Mouse (Mus musculus): ENCODE measurements around the gene Banf2.

The Banf2 gene

GRCm38 (mm10) chr2:144032664-144033063 lies at the start of gene Banf2:
Gene Banf2 (plus strand): TSS chr2:144033059.
- no peak for DNase-seq (ENCODE audit: low read depth, low spot score)

- no peak for DNase-seq (ENCODE audit: low read depth, low spot score)
These were observed 49.4 kb upstream of the Banf2 start for GRCm38 (mm10) chr2:143983482-143983881.

- no peak for DNase-seq (ENCODE audit: low read depth, low spot score)
These were observed 45.4 kb upstream of the Banf2 start for GRCm38 (mm10) chr2:143987485-143987884.

DNA sequence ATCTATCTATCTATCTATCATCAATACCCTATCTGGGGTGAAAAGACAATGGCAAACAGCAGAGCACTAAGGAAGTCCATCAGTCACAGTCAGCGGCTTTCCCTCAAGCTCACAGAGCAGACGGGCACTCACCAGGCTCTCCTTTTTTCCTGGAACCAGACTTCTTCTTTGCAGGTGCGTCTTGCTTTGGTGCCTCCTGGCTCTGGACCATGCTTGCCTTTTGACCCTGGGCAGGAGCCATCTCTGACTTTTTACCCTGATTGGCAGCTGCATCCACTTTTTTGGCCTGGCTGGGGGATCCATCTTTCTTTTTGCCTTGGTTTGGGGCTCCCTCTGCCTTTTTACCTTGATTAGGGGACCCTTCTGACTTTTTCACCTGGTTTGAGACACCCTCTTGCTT lies 44.8 kb upstream of the Banf2 start:
- DNase-seq (ENCODE audit: low read depth, low spot score), result no peak

- DNase-seq (ENCODE audit: low read depth, low spot score), result no peak
These were observed 41.9 kb upstream of the Banf2 start for GRCm38 (mm10) chr2:143990997-143991396.

GRCm38 (mm10) chr2:143991964-143992672 lies 40.7 kb upstream of the Banf2 start:
- no peak for DNase-seq (ENCODE audit: low read depth, low spot score)

GRCm38 (mm10) chr2:143992977-143993376 lies 39.9 kb upstream of the Banf2 start:
- no peak for DNase-seq (ENCODE audit: low read depth, low spot score)

DNA sequence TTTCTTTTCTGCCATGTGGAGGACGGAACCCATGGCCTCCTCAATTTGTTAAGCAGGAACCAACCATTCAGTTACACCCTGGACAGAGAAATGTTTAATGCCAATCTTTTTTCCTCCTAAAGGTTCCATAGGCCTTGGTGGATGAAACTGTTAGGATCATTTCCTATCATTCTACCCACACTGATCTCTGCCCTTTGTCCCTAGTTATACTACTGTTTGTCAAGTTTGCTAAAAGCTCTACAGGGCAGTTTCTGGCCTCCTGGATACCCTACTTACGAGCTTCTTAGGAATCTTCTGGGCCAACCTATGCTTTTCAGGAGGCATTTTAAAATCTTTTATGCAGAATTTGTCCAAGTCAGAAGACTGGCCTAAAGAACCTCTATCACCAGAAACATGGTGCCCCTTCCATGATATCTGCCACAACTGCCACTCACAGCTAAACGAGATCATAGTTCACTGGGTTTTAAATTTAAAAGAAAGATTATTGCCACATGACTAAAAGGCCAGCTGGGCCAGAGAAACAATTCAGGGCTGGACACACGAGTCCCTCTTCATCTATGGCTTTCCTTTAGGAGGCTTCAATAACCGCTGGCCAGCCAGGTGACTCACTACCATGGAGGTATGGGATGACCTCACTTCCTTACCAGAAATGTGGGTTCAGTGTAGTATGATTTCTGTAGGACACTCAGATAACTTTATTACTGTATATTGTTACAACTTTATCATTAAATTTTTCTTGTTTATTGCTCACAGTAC lies 30.5 kb upstream of the Banf2 start:
- no peak for DNase-seq (ENCODE audit: low read depth, low spot score)

GRCm38 (mm10) chr2:144003544-144003943 lies 29.3 kb upstream of the Banf2 start:
- no peak for DNase-seq (ENCODE audit: low read depth, low spot score)

DNA sequence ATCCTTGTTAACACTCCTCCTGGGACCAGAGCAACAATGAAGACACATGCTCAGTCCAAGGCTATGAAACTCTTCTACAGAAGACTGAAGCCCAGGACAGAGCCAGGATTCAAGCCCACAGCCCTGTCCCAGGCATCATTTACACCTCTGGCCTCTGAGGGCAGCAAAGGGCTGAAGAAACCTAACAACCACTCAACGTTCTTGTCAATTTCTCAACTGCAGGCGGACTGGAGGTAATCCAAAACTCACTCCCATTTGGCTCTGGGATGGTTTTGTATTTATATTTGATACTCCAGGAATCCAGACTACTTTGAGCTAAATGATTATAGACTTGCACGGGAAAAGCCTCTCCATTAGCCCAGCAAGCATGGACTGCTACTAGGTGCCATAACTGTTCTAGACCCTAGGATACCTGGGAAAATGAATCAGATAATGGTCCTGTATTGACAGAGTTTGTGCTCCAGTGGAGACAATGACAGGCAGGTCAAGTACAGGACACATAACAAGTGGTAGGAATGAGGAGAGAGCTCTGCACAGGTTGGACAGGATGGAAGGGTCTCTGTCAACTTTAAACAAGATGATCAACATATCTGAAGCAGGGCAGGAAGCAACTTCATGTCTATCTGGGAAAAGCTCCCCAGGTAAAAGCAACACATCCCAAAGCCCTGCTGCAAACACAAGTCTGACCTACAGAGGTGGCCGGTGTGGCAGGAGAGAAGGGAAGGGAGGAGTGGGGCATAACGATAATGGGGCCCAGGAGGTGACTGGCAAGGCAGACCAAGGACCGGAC lies 27.5 kb upstream of the Banf2 start:
- no peak for DNase-seq (ENCODE audit: low read depth, low spot score)

- no peak for DNase-seq (ENCODE audit: low read depth, low spot score)
These were observed 26.2 kb upstream of the Banf2 start for GRCm38 (mm10) chr2:144006686-144007085.

GRCm38 (mm10) chr2:144007211-144007610 lies 25.6 kb upstream of the Banf2 start:
- DNase-seq (ENCODE audit: low read depth, low spot score), result no peak

GRCm38 (mm10) chr2:144009081-144009480 lies 23.8 kb upstream of the Banf2 start:
- DNase-seq (ENCODE audit: low read depth, low spot score), result no peak

- DNase-seq (ENCODE audit: low read depth, low spot score), result no peak
These were observed 23.1 kb upstream of the Banf2 start for GRCm38 (mm10) chr2:144009551-144010281.

DNA sequence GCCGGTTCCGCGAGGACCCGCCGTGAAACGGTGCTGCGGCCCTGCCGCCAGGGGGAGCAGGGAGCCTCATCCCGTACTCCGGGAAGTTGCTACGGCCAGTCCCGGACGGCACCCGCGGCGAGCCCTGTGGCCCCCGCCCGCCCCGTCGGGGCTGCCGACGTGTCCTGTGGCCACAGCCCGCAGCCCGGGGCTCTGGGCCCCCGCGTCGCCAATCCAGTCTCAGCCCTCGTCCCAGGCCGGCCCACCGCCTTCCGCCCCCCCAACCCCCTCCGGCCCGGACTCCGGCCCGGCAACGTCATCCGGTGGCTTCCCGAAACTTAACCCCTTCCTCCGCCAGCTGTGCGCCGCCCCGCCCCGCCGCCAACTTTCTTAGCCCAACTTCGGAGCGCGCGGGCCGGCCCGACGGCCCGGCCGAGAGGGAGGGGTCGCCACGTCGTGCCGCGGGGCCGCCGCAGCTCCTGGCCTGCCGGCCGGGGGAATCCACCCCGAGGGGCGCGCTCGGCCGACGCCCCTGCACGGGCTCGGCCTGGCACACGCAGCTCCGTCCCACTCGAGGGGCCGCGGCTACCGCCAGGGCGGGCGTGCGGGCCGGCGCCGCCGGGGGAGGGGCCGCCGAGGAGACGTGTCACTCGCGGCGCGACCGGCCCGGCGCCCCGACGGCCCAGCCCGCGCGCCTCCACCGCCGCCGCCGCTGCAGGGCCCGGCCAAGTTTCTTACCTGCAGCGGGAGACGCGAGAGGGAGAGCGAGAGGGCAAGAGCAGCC lies 22.4 kb upstream of the Banf2 start:
- peak; percentile 86 for DNase-seq (ENCODE audit: low read depth, low spot score)

- peak; percentile 99 for DNase-seq (ENCODE audit: low read depth, low spot score)
These were observed 21.7 kb upstream of the Banf2 start, which contains the start of gene Rrbp1 for GRCm38 (mm10) chr2:144011080-144011551. Gene Rrbp1 (minus strand): TSS chr2:144011263.

- DNase-seq (ENCODE audit: low read depth, low spot score), result no peak
These were observed 18.8 kb upstream of the Banf2 start for GRCm38 (mm10) chr2:144014051-144014450.

GRCm38 (mm10) chr2:144014481-144014880 lies 18.4 kb upstream of the Banf2 start:
- DNase-seq (ENCODE audit: low read depth, low spot score), result no peak

GRCm38 (mm10) chr2:144015861-144016260 lies 17.0 kb upstream of the Banf2 start:
- DNase-seq (ENCODE audit: low read depth, low spot score), result no peak

DNA sequence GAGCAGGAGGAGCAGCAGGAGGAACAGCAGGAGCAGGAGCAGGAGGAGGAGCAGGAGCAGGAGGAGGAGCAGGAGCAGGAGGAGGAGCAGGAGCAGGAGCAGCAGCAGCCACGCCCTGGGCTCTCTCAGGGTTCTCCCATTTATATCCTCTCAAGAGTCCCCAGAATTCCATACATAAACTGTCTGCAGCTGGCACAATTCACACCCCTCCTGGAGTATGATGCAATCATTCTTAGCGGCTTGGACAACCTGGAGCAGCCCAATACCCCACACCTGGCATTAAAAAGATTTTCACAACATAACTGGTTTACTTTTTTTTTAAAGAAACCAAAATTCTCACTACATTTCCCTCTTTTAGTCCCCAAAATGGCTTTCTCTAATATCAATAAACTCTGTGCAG lies 12.9 kb upstream of the Banf2 start:
- DNase-seq (ENCODE audit: low read depth, low spot score), result no peak

DNA sequence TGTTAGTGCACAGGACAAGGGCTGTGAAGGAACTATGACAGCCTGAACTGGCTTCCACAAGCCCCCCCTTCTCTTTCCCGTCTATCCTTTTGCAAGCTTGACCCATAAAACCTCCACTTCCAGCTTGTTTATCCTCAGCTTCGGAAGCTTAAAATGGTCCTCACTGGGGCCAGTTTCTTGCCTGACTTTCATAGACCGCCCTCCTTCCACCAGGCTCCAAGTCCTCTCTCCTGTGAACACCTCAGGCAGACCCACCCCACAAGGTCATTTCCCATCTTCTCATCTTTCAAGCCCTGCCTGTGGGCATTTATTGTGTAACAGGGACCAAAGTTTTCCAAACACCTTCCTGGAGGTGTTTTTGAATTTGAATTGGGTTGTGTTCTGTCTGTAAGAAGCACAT lies 10.4 kb upstream of the Banf2 start:
- no peak for DNase-seq (ENCODE audit: low read depth, low spot score)
